Comparison of ENCODE assay signal across 10 mouse cellular contexts in the genomic region with DNA sequence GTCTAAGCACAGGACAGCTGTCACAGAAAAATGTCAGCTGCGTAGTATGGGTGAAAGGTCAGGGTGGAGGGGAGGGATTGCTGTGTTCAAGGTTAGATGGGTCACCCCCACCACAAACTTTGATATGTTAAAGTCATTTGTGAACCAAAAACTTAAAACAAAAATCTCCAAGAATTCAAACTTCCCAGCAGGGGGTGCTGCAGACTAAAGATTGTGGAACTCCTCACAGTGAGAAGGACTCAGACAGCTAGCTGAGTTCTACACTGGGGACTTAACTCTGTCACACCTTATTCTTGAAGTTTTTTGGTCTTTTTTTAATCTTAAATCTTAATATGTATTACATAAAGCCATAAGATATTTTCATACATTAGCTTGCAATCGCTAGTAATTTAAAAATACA. TPM values are rescaled to one million over a fixed set of nuclear protein-coding genes. Genes with fewer than 3 reads are reported as not detected.
DNase-seq lines count a peak whose midpoint lies in the region; ATAC-seq and TF ChIP-seq lines count a peak whose summit lies in the region.
"Had no signal": no experiment of that assay in that cellular context is flagged by ENCODE, and none has a peak within 500 bp of the region (broad histone marks: within the 10 kb centered on the region; RNA-seq: fewer than 3 reads in every experiment).

No protein-coding gene starts in this region.

- H3K9ac ChIP-seq in heart, adult 2 months (ENCODE audit: low read depth, low read length) = no peak overlapping the region
- H3K9ac ChIP-seq in midbrain, embryonic 13.5 days (replicated peaks) = no peak overlapping the region
- H3K9ac ChIP-seq: stomach, embryonic 15.5 days had no signal

- DNase-seq in heart, adult 2 months = no peak
- no peak for DNase-seq in heart, adult 11 months
- DNase-seq in ovary, postnatal 14 days (ENCODE audit: low spot score) = peak; percentile 35
- DNase-seq in ovary, adult 18-20 months (ENCODE audit: low spot score) = no peak
- no peak for DNase-seq in cerebellum, adult 9-10 months

- H3K79me2 ChIP-seq in heart, adult 2 months (replicated peaks; ENCODE audit: control insufficient read depth, insufficient read depth, low read length) = no peaks in the 10 kb centered on the region

- peak; percentile 71 for TF ChIP-seq CTCF in heart, adult 2 months (IDR thresholded peaks at IDR 0.05)
- TF ChIP-seq CTCF in cortical plate, adult 2 months (IDR thresholded peaks at IDR 0.05; ENCODE audit: extremely low read depth, insufficient read depth, low read length) = peak; percentile 54; the same call in 1 of the 2 replicates

- H3K4me1 ChIP-seq in heart, adult 2 months (ENCODE audit: control insufficient read depth, insufficient read depth, low read length) = no peaks in the 10 kb centered on the region
- no peaks in the 10 kb centered on the region for H3K4me1 ChIP-seq in cortical plate, adult 2 months (ENCODE audit: control insufficient read depth, insufficient read depth, low read length)
- peaks cover 8% of the 10 kb centered on the region for H3K4me1 ChIP-seq in midbrain, embryonic 13.5 days (replicated peaks)
- H3K4me1 ChIP-seq: stomach, embryonic 15.5 days had no signal

- no peaks in the 10 kb centered on the region for H3K27me3 ChIP-seq in heart, adult 2 months (ENCODE audit: control insufficient read depth, insufficient read depth, low read length)
- H3K27me3 ChIP-seq in midbrain, embryonic 13.5 days = no peaks in the 10 kb centered on the region
- H3K27me3 ChIP-seq: stomach, embryonic 15.5 days had no signal

- H3K27ac ChIP-seq in heart, adult 2 months = no peak overlapping the region
- no peak overlapping the region for H3K27ac ChIP-seq in cortical plate, adult 2 months (ENCODE audit: insufficient read depth, low read length)
- H3K27ac ChIP-seq in midbrain, embryonic 13.5 days = no peak overlapping the region
- H3K27ac ChIP-seq: macrophage; stomach, embryonic 15.5 days had no signal

- no peaks in the 10 kb centered on the region for H3K36me3 ChIP-seq in heart, adult 2 months (ENCODE audit: control insufficient read depth, insufficient read depth, low read length)
- peaks cover 58% of the 10 kb centered on the region for H3K36me3 ChIP-seq in midbrain, embryonic 13.5 days

- intact Hi-C loops in heart, adult 2 months (cut with DNase I) = loop anchor here (2.0 to 10.0 kb wide), 3 partner anchors 34 to 816 kb away; no protein-coding TSS in a partner anchor

- no peak for TF ChIP-seq POLR2A in heart, adult 2 months (IDR thresholded peaks at IDR 0.05; ENCODE audit: insufficient read depth, low read depth, low read length)
- TF ChIP-seq POLR2A in cortical plate, adult 2 months (IDR thresholded peaks at IDR 0.05; ENCODE audit: extremely low read depth, insufficient read depth, low read length) = no peak

- 91% methylated on average over 2 of the region's 2 CpGs for WGBS in heart, adult 2 months
- WGBS in midbrain, embryonic 13.5 days = 94% methylated on average over 2 of the region's 2 CpGs

- H3K9me3 ChIP-seq in midbrain, embryonic 13.5 days = no peaks in the 10 kb centered on the region
- H3K9me3 ChIP-seq: stomach, embryonic 15.5 days had no signal

- H3K4me2 ChIP-seq in midbrain, embryonic 13.5 days (replicated peaks) = no peak overlapping the region
- H3K4me2 ChIP-seq: stomach, embryonic 15.5 days had no signal

- peak; percentile 42; the same call in 1 of the 2 replicates for ATAC-seq in megakaryocyte progenitor cell, adult 5-6 weeks (replicated peaks; ENCODE audit: poor library complexity)
- ATAC-seq in midbrain, embryonic 13.5 days = no peak

- no peak for TF ChIP-seq EP300 in heart, adult 2 months (IDR thresholded peaks at IDR 0.05; ENCODE audit: insufficient read depth, low read depth, low read length)

- H3K4me3 ChIP-seq in heart, adult 2 months = no peak overlapping the region
- H3K4me3 ChIP-seq in cortical plate, adult 2 months (ENCODE audit: insufficient read depth, low read length) = no peak overlapping the region
- no peak overlapping the region for H3K4me3 ChIP-seq in midbrain, embryonic 13.5 days (replicated peaks)
- H3K4me3 ChIP-seq: stomach, embryonic 15.5 days had no signal

RNA-seq across cellular contexts. Expression of gene Prep, which starts 31.7 kb away (rescaled TPM):
- 10 to 100 TPM; 12.1 to 13.8 TPM for total RNA-seq in heart, adult 2 months (2021)
- 7.9 and 11.8 TPM in 2 replicates for polyA plus RNA-seq in heart, adult 2 months (2012; rRNA removed)
- 6.6 and 7.1 TPM in 2 replicates for polyA plus RNA-seq in cortical plate, adult 2 months (2012; rRNA removed)
- 10.0 and 10.4 TPM in 2 replicates for total RNA-seq in megakaryocyte progenitor cell, adult 5-6 weeks (2015)
- 12.7 and 13.3 TPM in 2 replicates for total RNA-seq in megakaryocyte progenitor cell, adult 5-6 weeks (2017)
- polyA plus RNA-seq in midbrain, embryonic 13.5 days (2015; fragmentation: Nextera tagmentation; extraction: Ambion mirVana) = 23.0 and 25.0 TPM in 2 replicates
